Mouse (Mus musculus) mature B cell (primary cell): ENCODE measurements around the gene Dazap1.

Source experiments
- in situ Hi-C: fragments of 300-500 bp; cut with MboI; formaldehyde crosslinking; loops from 2 replicates; pipeline ENCODE4 v1.14.3; 2019

The Dazap1 gene

GRCm38 (mm10) chr10:80321670-80322581 is 60.6 kb downstream of the Dazap1 start:
- in situ Hi-C loops: no loop called here

- in situ Hi-C loops: no loop called here
Measured at GRCm38 (mm10) chr10:80322811-80323211, 61.5 kb downstream of the Dazap1 start.

- in situ Hi-C loops: no loop called here
Measured at GRCm38 (mm10) chr10:80323261-80324119, 62.2 kb downstream of the Dazap1 start.

GRCm38 (mm10) chr10:80324120-80325037 is 63.1 kb downstream of the Dazap1 start:
- in situ Hi-C loops: no loop called here

- in situ Hi-C loops: no loop called here
Measured at GRCm38 (mm10) chr10:80325045-80325444, 63.8 kb downstream of the Dazap1 start.

- in situ Hi-C loops: no loop called here
Measured at GRCm38 (mm10) chr10:80329273-80330081, 68.2 kb downstream of the Dazap1 start, which contains the start of the genes Pcsk4 and Reep6. TSS of gene Pcsk4 (minus strand) at chr10:80329498. TSS of gene Reep6 (plus strand) at chr10:80329953.

- in situ Hi-C loops: no loop called here
Measured at GRCm38 (mm10) chr10:80330084-80330483, 68.8 kb downstream of the Dazap1 start.

- in situ Hi-C loops: no loop called here
Measured at GRCm38 (mm10) chr10:80330888-80331287, 69.6 kb downstream of the Dazap1 start.

GRCm38 (mm10) chr10:80331636-80332524 is 70.6 kb downstream of the Dazap1 start:
- in situ Hi-C loops: no loop called here

- in situ Hi-C loops: no loop called here
Measured at GRCm38 (mm10) chr10:80332525-80332989, 71.3 kb downstream of the Dazap1 start.

- in situ Hi-C loops: no loop called here
Measured at GRCm38 (mm10) chr10:80336263-80336662, 75.0 kb downstream of the Dazap1 start.
